Mouse (Mus musculus) cerebellum, adult 2 months (tissue): ENCODE measurements at regions not wholly inside any gene's neighbourhood (a gene's known extent, or its start where the extent isn't known, plus 50 kb on each side); places are given as distances from the start of the nearest gene placed in this dataset.

ENCODE experiments used
- CTCF ChIP-seq: fragments of 200-500 bp; IDR thresholded peaks from 2 replicates; pipeline ENCODE4 v1.5.1; 2011; ENCODE audit warnings: low read depth, mild to moderate bottlenecking, control low read depth, low read length, moderate library complexity, borderline replicate concordance; ENCODE audit not compliant: insufficient read depth
- POLR2A ChIP-seq: fragments of 200-500 bp; IDR thresholded peaks from 2 replicates; pipeline ENCODE4 v1.6.1; 2011; ENCODE audit warnings: low read length, control low read depth, borderline replicate concordance; ENCODE audit not compliant: insufficient read depth

DNA sequence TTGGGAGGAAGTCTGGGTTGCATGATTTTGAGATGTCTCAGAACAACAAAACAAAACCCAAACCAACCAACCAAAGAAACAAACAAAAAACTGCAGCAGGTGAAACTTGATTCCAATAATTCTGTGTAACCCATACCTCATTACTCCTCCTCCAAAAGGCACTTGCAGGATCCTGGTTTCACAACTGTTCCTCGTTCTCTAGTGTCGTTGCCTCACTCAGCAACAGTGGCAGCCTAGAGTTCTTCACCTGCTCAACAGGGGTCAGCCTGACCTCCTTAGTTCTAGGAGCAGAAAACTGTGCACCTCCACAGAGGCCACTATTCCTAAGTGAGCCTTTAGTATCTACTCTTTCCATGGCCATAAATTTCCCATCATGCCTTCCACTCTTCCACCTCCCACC lies 72.3 kb upstream of the Vangl1 start:
- no peak for TF ChIP-seq CTCF
- TF ChIP-seq POLR2A: no peak
